Mouse (Mus musculus) bone marrow, adult 2 months (tissue): ENCODE data around the gene Ube2z.

Source experiments
- CTCF ChIP-seq: fragments of 200-500 bp; IDR thresholded peaks from 2 replicates; pipeline ENCODE4 v1.5.1; 2011; ENCODE audit warnings: low read length, control low read depth; ENCODE audit not compliant: control insufficient read depth, insufficient read depth
- POLR2A ChIP-seq: fragments of 200-500 bp; IDR thresholded peaks from 2 replicates; pipeline ENCODE4 v1.6.1; 2011; ENCODE audit warnings: low read depth, mild to moderate bottlenecking, control low read depth, low read length, borderline replicate concordance; ENCODE audit not compliant: control insufficient read depth

GRCm38 (mm10) chr11:96034596-96035052, 30.6 kb downstream of the Ube2z start, which contains the start of gene Snf8:
- TF ChIP-seq POLR2A (peak; percentile 61; the same call in 1 of the 2 replicates), CTCF (no peak)
